In the genomic region with DNA sequence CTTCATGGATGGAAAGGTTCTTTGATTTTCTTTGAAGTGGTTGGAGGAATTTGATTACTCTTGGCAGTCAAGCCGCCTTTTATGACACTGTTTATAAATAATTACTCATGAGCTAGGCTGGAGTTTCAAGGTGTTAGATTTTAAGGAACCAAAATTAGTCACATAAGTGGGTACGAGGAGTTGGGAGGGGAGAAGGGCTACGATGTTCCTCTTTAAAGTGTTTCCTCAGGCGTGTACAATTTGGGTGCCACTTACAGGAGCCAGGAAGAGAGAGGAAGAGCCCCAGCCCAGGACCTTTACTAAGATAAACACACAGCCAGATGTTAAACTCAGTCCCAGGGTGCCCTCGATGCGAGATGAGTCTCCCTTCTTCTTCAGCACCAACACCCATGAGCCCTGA, we compare ENCODE assay signal across 22 mouse cellular contexts. TPM values are rescaled to one million over a fixed set of nuclear protein-coding genes. Genes with fewer than 3 reads are reported as not detected.
DNase-seq lines count a peak whose midpoint lies in the region; ATAC-seq and TF ChIP-seq lines count a peak whose summit lies in the region.
"Had no signal": no experiment of that assay in that cellular context is flagged by ENCODE, and none has a peak within 500 bp of the region (broad histone marks: within the 10 kb centered on the region; RNA-seq: fewer than 3 reads in every experiment).

No protein-coding gene starts in this region.

- no peak for TF ChIP-seq POLR2A in bone marrow, adult 2 months (IDR thresholded peaks at IDR 0.05; ENCODE audit: borderline replicate concordance, control insufficient read depth, low read depth, low read length)

- no peak overlapping the region for H3K9ac ChIP-seq in midbrain, embryonic 15.5 days
- H3K9ac ChIP-seq in midbrain, postnatal 0 days (replicated peaks; ENCODE audit: low read length, poor library complexity, severe bottlenecking), result no peak overlapping the region
- H3K9ac ChIP-seq in limb, embryonic 12.5 days (replicated peaks), result no peak overlapping the region
- H3K9ac ChIP-seq: embryonic facial prominence, embryonic 12.5 days; forebrain, embryonic 15.5 days; hindbrain, embryonic 12.5 days had no signal

- no peak overlapping the region for H3K4me2 ChIP-seq in midbrain, embryonic 15.5 days
- no peak overlapping the region for H3K4me2 ChIP-seq in midbrain, postnatal 0 days (ENCODE audit: low read depth, low read length, poor library complexity, severe bottlenecking)
- H3K4me2 ChIP-seq in limb, embryonic 12.5 days, result no peak overlapping the region
- H3K4me2 ChIP-seq: embryonic facial prominence, embryonic 12.5 days; forebrain, embryonic 15.5 days; hindbrain, embryonic 12.5 days had no signal

- peak overlapping the region; percentile 31; the same call in 1 of the 2 replicates for H3K27ac ChIP-seq in midbrain, embryonic 15.5 days
- no peak overlapping the region for H3K27ac ChIP-seq in midbrain, postnatal 0 days (ENCODE audit: low read depth, low read length)
- 0 out of 2 replicates have a peak overlapping the region, but pooled peaks have one; percentile 32 for H3K27ac ChIP-seq in bone marrow, adult 2 months (ENCODE audit: control insufficient read depth, insufficient read depth, low read depth, low read length, poor library complexity)
- H3K27ac ChIP-seq in limb, embryonic 12.5 days, result peak overlapping the region; percentile 66; the same call in 1 of the 2 replicates
- no peak overlapping the region for H3K27ac ChIP-seq in gastrocnemius, adult 2 months
- H3K27ac ChIP-seq: embryonic facial prominence, embryonic 12.5 days; forebrain, embryonic 15.5 days; heart, embryonic 10.5 days; hindbrain, embryonic 12.5 days had no signal

- H3K36me3 ChIP-seq in midbrain, embryonic 15.5 days (replicated peaks), result no peaks in the 10 kb centered on the region
- no peaks in the 10 kb centered on the region for H3K36me3 ChIP-seq in midbrain, postnatal 0 days (ENCODE audit: insufficient read depth, low read length)
- H3K36me3 ChIP-seq in limb, embryonic 12.5 days, result no peaks in the 10 kb centered on the region
- H3K36me3 ChIP-seq: embryonic facial prominence, embryonic 12.5 days; forebrain, embryonic 15.5 days; heart, embryonic 10.5 days; hindbrain, embryonic 12.5 days had no signal

- no peaks in the 10 kb centered on the region for H3K9me3 ChIP-seq in midbrain, embryonic 15.5 days
- H3K9me3 ChIP-seq in midbrain, postnatal 0 days (ENCODE audit: low read length), result no peaks in the 10 kb centered on the region
- H3K9me3 ChIP-seq in limb, embryonic 12.5 days, result no peaks in the 10 kb centered on the region
- H3K9me3 ChIP-seq: embryonic facial prominence, embryonic 12.5 days; forebrain, embryonic 15.5 days; heart, embryonic 10.5 days; hindbrain, embryonic 12.5 days had no signal

- TF ChIP-seq CTCF in midbrain, postnatal 0 days (IDR thresholded peaks at IDR 0.05), result no peak
- no peak for TF ChIP-seq CTCF in bone marrow, adult 2 months (IDR thresholded peaks at IDR 0.05; ENCODE audit: control insufficient read depth, insufficient read depth, low read length)
- TF ChIP-seq CTCF in gastrocnemius, adult 2 months (IDR thresholded peaks at IDR 0.05), result no peak

- intact Hi-C loops in gastrocnemius, adult 2 months (cut with DNase I), result no loop called here

- WGBS in midbrain, embryonic 15.5 days, result 67% methylated on average over 6 of the region's 6 CpGs
- WGBS in midbrain, postnatal 0 days, result 51% methylated on average over 6 of the region's 6 CpGs
- 7% methylated on average over 6 of the region's 6 CpGs for WGBS in bone marrow, adult 2 months
- WGBS in limb, embryonic 12.5 days, result 32% methylated on average over 6 of the region's 6 CpGs

- no peak for ATAC-seq in midbrain, embryonic 15.5 days (replicated peaks)
- no peak for ATAC-seq in midbrain, postnatal 0 days (ENCODE audit: low FRiP score)
- no peak for ATAC-seq in limb, embryonic 12.5 days (ENCODE audit: insufficient number of reproducible peaks, insufficient read depth, low FRiP score, low TSS enrichment, low read depth)
- ATAC-seq: forebrain, embryonic 15.5 days; hindbrain, embryonic 16.5 days had no signal

- peaks cover 17% of the 10 kb centered on the region for H3K4me1 ChIP-seq in midbrain, embryonic 15.5 days
- no peaks in the 10 kb centered on the region for H3K4me1 ChIP-seq in midbrain, postnatal 0 days (ENCODE audit: insufficient read depth, low read length)
- peaks cover 4% of the 10 kb centered on the region; the same call in 1 of the 2 replicates for H3K4me1 ChIP-seq in bone marrow, adult 2 months (ENCODE audit: control insufficient read depth, insufficient read depth, low read length)
- peaks cover 29% of the 10 kb centered on the region for H3K4me1 ChIP-seq in limb, embryonic 12.5 days (replicated peaks)
- H3K4me1 ChIP-seq: forebrain, embryonic 15.5 days had no signal

- DNase-seq in midbrain, postnatal 0 days (ENCODE audit: low spot score), result no peak
- DNase-seq in frontal cortex, postnatal 10 days (ENCODE audit: low spot score in 2 of 2), result no peak
- no peak for DNase-seq in kidney, postnatal 25 days
- DNase-seq in gastrocnemius, adult 2 months, result no peak
- DNase-seq: adrenal gland, adult 8-10 months; adrenal gland, postnatal 36 days; cerebellum, adult 11 months; cerebellum, adult 8-10 months; cerebellum, postnatal 14 days; gastrocnemius, postnatal 36 days; heart, adult 18-20 months; heart, postnatal 10 days; heart, postnatal 4 days had no signal

- H3K4me3 ChIP-seq in midbrain, embryonic 15.5 days, result no peak overlapping the region
- H3K4me3 ChIP-seq in midbrain, postnatal 0 days (ENCODE audit: low read depth, low read length), result no peak overlapping the region
- H3K4me3 ChIP-seq in bone marrow, adult 2 months (replicated peaks; ENCODE audit: control insufficient read depth, low read depth, low read length), result no peak overlapping the region
- no peak overlapping the region for H3K4me3 ChIP-seq in limb, embryonic 12.5 days (replicated peaks)
- H3K4me3 ChIP-seq in gastrocnemius, adult 2 months, result no peak overlapping the region
- H3K4me3 ChIP-seq: embryonic facial prominence, embryonic 12.5 days; forebrain, embryonic 15.5 days; heart, embryonic 10.5 days; hindbrain, embryonic 12.5 days had no signal

- H3K27me3 ChIP-seq in midbrain, embryonic 15.5 days (replicated peaks), result no peaks in the 10 kb centered on the region
- no peaks in the 10 kb centered on the region for H3K27me3 ChIP-seq in midbrain, postnatal 0 days (ENCODE audit: insufficient read depth, low read length)
- H3K27me3 ChIP-seq in limb, embryonic 12.5 days, result peaks cover 9% of the 10 kb centered on the region; the same call in 1 of the 2 replicates
- H3K27me3 ChIP-seq: embryonic facial prominence, embryonic 12.5 days; forebrain, embryonic 15.5 days; hindbrain, embryonic 12.5 days had no signal

RNA-seq across cellular contexts. Expression of a gene that starts 6.8 kb away (rescaled TPM):
- 4.1 and 4.4 TPM in 2 replicates for polyA plus RNA-seq in midbrain, embryonic 15.5 days (2015; fragmentation: Nextera tagmentation; extraction: Ambion mirVana)
- 2.3 and 2.8 TPM in 2 replicates for total RNA-seq in midbrain, postnatal 0 days (2014; rRNA removed)
- polyA plus RNA-seq in midbrain, postnatal 0 days (2015; fragmentation: Nextera tagmentation; extraction: Ambion mirVana), result 4.9 and 5.3 TPM in 2 replicates
- 1.7 TPM in 1 of 2 replicates, not detected in the other for polyA plus RNA-seq in bone marrow, adult 2 months (2011; ENCODE audit: insufficient read depth, insufficient read length, low replicate concordance, missing spikeins)
- 0.39 and 0.49 TPM in 2 replicates for polyA plus RNA-seq in limb, embryonic 12.5 days (2016; fragmentation: Nextera tagmentation; extraction: Ambion mirVana)
- total RNA-seq in gastrocnemius, adult 2 months (2021), result not detected
- total RNA-seq: gastrocnemius, adult 18-20 months; gastrocnemius, postnatal 36 days; heart, adult 18-20 months; heart, postnatal 10 days; heart, postnatal 4 days had no signal

RNA-seq across cellular contexts. Expression of a gene that starts 7.3 kb away (rescaled TPM):
- 2.2 and 2.3 TPM in 2 replicates for polyA plus RNA-seq in midbrain, embryonic 15.5 days (2015; fragmentation: Nextera tagmentation; extraction: Ambion mirVana)
- total RNA-seq in midbrain, postnatal 0 days (2014; rRNA removed), result not detected in 2 replicates
- polyA plus RNA-seq in midbrain, postnatal 0 days (2015; fragmentation: Nextera tagmentation; extraction: Ambion mirVana), result 2.5 and 2.7 TPM in 2 replicates
- polyA plus RNA-seq in bone marrow, adult 2 months (2011; ENCODE audit: insufficient read depth, insufficient read length, low replicate concordance, missing spikeins), result 2.5 TPM in 1 of 2 replicates, not detected in the other
- polyA plus RNA-seq in limb, embryonic 12.5 days (2016; fragmentation: Nextera tagmentation; extraction: Ambion mirVana), result 0.76 and 1.8 TPM in 2 replicates
- not detected for total RNA-seq in gastrocnemius, adult 2 months (2021)
- total RNA-seq: gastrocnemius, adult 18-20 months; gastrocnemius, postnatal 36 days; heart, adult 18-20 months; heart, postnatal 10 days had no signal

Comparison
In these comparisons a context has a peak if more than half of its experiments do, and no peak if none do; other contexts are left out.
1. H3K27ac ChIP-seq: peak in midbrain, embryonic 15.5 days (single experiment), bone marrow, adult 2 months (single experiment) and limb, embryonic 12.5 days (single experiment); none in midbrain, postnatal 0 days (single experiment) and gastrocnemius, adult 2 months (single experiment).